Mouse (Mus musculus): ENCODE measurements around the gene Med10. TPM values are rescaled to one million over a fixed set of nuclear protein-coding genes. Genes with fewer than 3 reads are reported as not detected.

The Med10 gene
- polyA plus RNA-seq (2017; shearing (Covaris generic)) = 100 to 1,000 TPM; 157 to 169 TPM

GRCm38 (mm10) chr13:69802095-69802494 lies at the start of gene Med10:
Gene Med10, plus strand, starts transcription at chr13:69802395.

Other genes starting within 250 kb of the Med10 start
- 1 to 10 TPM; 1.2 to 2.6 TPM for gene Srd5a1, start 191.0 kb upstream of the Med10 start, polyA plus RNA-seq (2017; shearing (Covaris generic))
- not detected for gene Ube2ql1, start 62.5 kb upstream of the Med10 start, polyA plus RNA-seq (2017; shearing (Covaris generic))

All from activated CD4-positive, CD25-positive, alpha-beta regulatory T cell (primary cell).